8 mouse cellular contexts compared by ENCODE assay signal in genomic region chr5:50146926-50147325, GRCm38 (mm10).
DNase-seq lines count a peak whose midpoint lies in the region; ATAC-seq lines count a peak whose summit lies in the region.

No protein-coding gene starts in this region.

- ATAC-seq in heart, embryonic 11.5 days (replicated peaks; ENCODE audit: insufficient number of reproducible peaks, low FRiP score, low TSS enrichment) = no peak
- ATAC-seq in heart, embryonic 14.5 days (ENCODE audit: insufficient number of reproducible peaks, insufficient read depth, low FRiP score, low read depth) = no peak
- ATAC-seq in lung, embryonic 16.5 days (ENCODE audit: low read depth) = peak; percentile 73; the same call in 1 of the 2 replicates
- ATAC-seq in midbrain, embryonic 13.5 days = no peak
- no peak for ATAC-seq in hindbrain, embryonic 14.5 days (ENCODE audit: low FRiP score)

- no peaks in the 10 kb centered on the region for H3K4me1 ChIP-seq in heart, embryonic 11.5 days (ENCODE audit: control insufficient read depth, insufficient read depth, low read length)
- peaks cover 0 to 6% of the 10 kb centered on the region in 2 experiments; a peak in 3 of 4 replicates for H3K4me1 ChIP-seq in heart, embryonic 14.5 days (ENCODE audit: control insufficient read depth in 2 of 2, insufficient read depth in 2 of 2, low read length in 2 of 2)
- peaks cover 5% of the 10 kb centered on the region for H3K4me1 ChIP-seq in lung, embryonic 16.5 days (replicated peaks; ENCODE audit: control insufficient read depth, insufficient read depth, low read length)
- H3K4me1 ChIP-seq in midbrain, embryonic 13.5 days (replicated peaks) = no peaks in the 10 kb centered on the region
- no peaks in the 10 kb centered on the region for H3K4me1 ChIP-seq in limb, embryonic 10.5 days
- H3K4me1 ChIP-seq in hindbrain, embryonic 14.5 days (replicated peaks; ENCODE audit: control insufficient read depth, insufficient read depth, low read length) = no peaks in the 10 kb centered on the region

- WGBS in heart, embryonic 11.5 days (ENCODE audit: insufficient replicate concordance) = 48% methylated on average over 3 of the region's 3 CpGs
- WGBS in heart, embryonic 14.5 days = 6% methylated on average over 3 of the region's 3 CpGs
- WGBS in lung, embryonic 16.5 days = 12% methylated on average over 3 of the region's 3 CpGs
- WGBS in midbrain, embryonic 13.5 days = 68% methylated on average over 3 of the region's 3 CpGs
- WGBS in limb, embryonic 10.5 days = 83% methylated on average over 3 of the region's 3 CpGs
- WGBS in hindbrain, embryonic 14.5 days = 72% methylated on average over 3 of the region's 3 CpGs

- no peak overlapping the region for H3K9ac ChIP-seq in heart, embryonic 11.5 days (ENCODE audit: low read depth, low read length)
- no peak overlapping the region for H3K9ac ChIP-seq in heart, embryonic 14.5 days (ENCODE audit: low read length)
- H3K9ac ChIP-seq in lung, embryonic 16.5 days (ENCODE audit: low read length) = no peak overlapping the region
- no peak overlapping the region for H3K9ac ChIP-seq in midbrain, embryonic 13.5 days (replicated peaks)
- H3K9ac ChIP-seq in hindbrain, embryonic 14.5 days = no peak overlapping the region

- H3K4me2 ChIP-seq in heart, embryonic 11.5 days = no peak overlapping the region
- 0 out of 2 replicates have a peak overlapping the region, but pooled peaks have one; percentile 13 for H3K4me2 ChIP-seq in heart, embryonic 14.5 days (ENCODE audit: low read length)
- H3K4me2 ChIP-seq in lung, embryonic 16.5 days (ENCODE audit: low read depth, low read length) = no peak overlapping the region
- H3K4me2 ChIP-seq in midbrain, embryonic 13.5 days (replicated peaks) = no peak overlapping the region
- H3K4me2 ChIP-seq in hindbrain, embryonic 14.5 days (replicated peaks) = no peak overlapping the region

- H3K36me3 ChIP-seq in heart, embryonic 11.5 days (ENCODE audit: control insufficient read depth, insufficient read depth, low read length) = no peaks in the 10 kb centered on the region
- H3K36me3 ChIP-seq in heart, embryonic 14.5 days (ENCODE audit: control insufficient read depth, insufficient read depth, low read length) = no peaks in the 10 kb centered on the region
- no peaks in the 10 kb centered on the region for H3K36me3 ChIP-seq in lung, embryonic 16.5 days (ENCODE audit: control insufficient read depth, insufficient read depth, low read length)
- no peaks in the 10 kb centered on the region for H3K36me3 ChIP-seq in midbrain, embryonic 13.5 days
- H3K36me3 ChIP-seq in limb, embryonic 10.5 days = no peaks in the 10 kb centered on the region
- H3K36me3 ChIP-seq in hindbrain, embryonic 14.5 days (replicated peaks; ENCODE audit: control insufficient read depth, insufficient read depth) = no peaks in the 10 kb centered on the region

- no peak overlapping the region for H3K4me3 ChIP-seq in heart, embryonic 11.5 days (ENCODE audit: low read depth, low read length)
- H3K4me3 ChIP-seq in heart, embryonic 14.5 days (ENCODE audit: control insufficient read depth in 1 of 2, insufficient read depth in 1 of 2, low read depth in 1 of 2, low read length in 2 of 2) = no peak overlapping the region
- H3K4me3 ChIP-seq in lung, embryonic 16.5 days (ENCODE audit: low read length) = no peak overlapping the region
- no peak overlapping the region for H3K4me3 ChIP-seq in midbrain, embryonic 13.5 days (replicated peaks)
- H3K4me3 ChIP-seq in limb, embryonic 10.5 days = no peak overlapping the region
- H3K4me3 ChIP-seq in hindbrain, embryonic 14.5 days (replicated peaks; ENCODE audit: low read length) = no peak overlapping the region

- no peak overlapping the region for H3K27ac ChIP-seq in heart, embryonic 11.5 days (ENCODE audit: low read depth, low read length)
- H3K27ac ChIP-seq in heart, embryonic 14.5 days (replicated peaks in 1 of 2; ENCODE audit: control insufficient read depth in 1 of 2, insufficient read depth in 1 of 2, low read depth in 2 of 2, low read length in 2 of 2) = no peak overlapping the region; a peak in 1 of 4 replicates
- H3K27ac ChIP-seq in lung, embryonic 16.5 days (ENCODE audit: low read length) = no peak overlapping the region
- no peak overlapping the region for H3K27ac ChIP-seq in midbrain, embryonic 13.5 days
- no peak overlapping the region for H3K27ac ChIP-seq in limb, embryonic 10.5 days
- no peak overlapping the region for H3K27ac ChIP-seq in hindbrain, embryonic 14.5 days

- no peaks in the 10 kb centered on the region for H3K27me3 ChIP-seq in heart, embryonic 11.5 days (ENCODE audit: control insufficient read depth, insufficient read depth, low read length)
- no peaks in the 10 kb centered on the region for H3K27me3 ChIP-seq in heart, embryonic 14.5 days (ENCODE audit: control insufficient read depth, insufficient read depth, low read length)
- no peaks in the 10 kb centered on the region for H3K27me3 ChIP-seq in lung, embryonic 16.5 days (ENCODE audit: control insufficient read depth, insufficient read depth, low read depth, low read length)
- H3K27me3 ChIP-seq in midbrain, embryonic 13.5 days = no peaks in the 10 kb centered on the region
- no peaks in the 10 kb centered on the region for H3K27me3 ChIP-seq in limb, embryonic 10.5 days (ENCODE audit: low read depth, poor library complexity, severe bottlenecking)
- H3K27me3 ChIP-seq in hindbrain, embryonic 14.5 days (ENCODE audit: control insufficient read depth, insufficient read depth, low read length) = no peaks in the 10 kb centered on the region

- peak; percentile 89 for DNase-seq in heart, adult 11 months
- peak; percentile 83 for DNase-seq in adrenal gland, adult 2 months
- DNase-seq in limb, embryonic 10.5 days (ENCODE audit: low spot score) = no peak
- DNase-seq in hindbrain, embryonic 14.5 days (ENCODE audit: low spot score) = no peak

- no peaks in the 10 kb centered on the region for H3K9me3 ChIP-seq in heart, embryonic 11.5 days (replicated peaks; ENCODE audit: control insufficient read depth, low read length)
- no peaks in the 10 kb centered on the region for H3K9me3 ChIP-seq in heart, embryonic 14.5 days (ENCODE audit: control insufficient read depth, low read length)
- no peaks in the 10 kb centered on the region for H3K9me3 ChIP-seq in lung, embryonic 16.5 days (ENCODE audit: control insufficient read depth, low read length)
- H3K9me3 ChIP-seq in midbrain, embryonic 13.5 days = no peaks in the 10 kb centered on the region
- H3K9me3 ChIP-seq in limb, embryonic 10.5 days (replicated peaks) = no peaks in the 10 kb centered on the region
- H3K9me3 ChIP-seq in hindbrain, embryonic 14.5 days (ENCODE audit: control insufficient read depth, low read length) = no peaks in the 10 kb centered on the region

Comparison
In these comparisons a context has a peak if more than half of its experiments do, and no peak if none do; other contexts are left out.
1. DNase-seq: peak in heart, adult 11 months (single experiment) and adrenal gland, adult 2 months (single experiment); none in limb, embryonic 10.5 days (single experiment) and hindbrain, embryonic 14.5 days (single experiment).